ENCODE assay signal across 18 mouse cellular contexts in genomic region chr12:84614524-84614923, GRCm38 (mm10). TPM values are rescaled to one million over a fixed set of nuclear protein-coding genes. Genes with fewer than 3 reads are reported as not detected.
DNase-seq lines count a peak whose midpoint lies in the region; ATAC-seq and TF ChIP-seq lines count a peak whose summit lies in the region.
"Had no signal": no experiment of that assay in that cellular context is flagged by ENCODE, and none has a peak within 500 bp of the region (broad histone marks: within the 10 kb centered on the region; RNA-seq: fewer than 3 reads in every experiment).

No protein-coding gene starts in this region.

- no peaks in the 10 kb centered on the region for H3K9me3 ChIP-seq in midbrain, embryonic 11.5 days (ENCODE audit: control insufficient read depth, low read length)
- H3K9me3 ChIP-seq: lung, embryonic 15.5 days had no signal

- peak; percentile 34 to 86 for DNase-seq in left cerebral cortex, postnatal 25 days (ENCODE audit: low spot score in 2 of 2)
- no peak for DNase-seq in left cerebral cortex, postnatal 10 days (ENCODE audit: extremely low spot score in 1 of 2, low spot score in 2 of 2)
- DNase-seq in MN1 (ENCODE audit: low spot score): peak; percentile 60
- peak; percentile 24 for DNase-seq in brain, embryonic 14.5 days (ENCODE audit: low read depth)
- peak; percentile 44 for DNase-seq in lung, postnatal 36 days
- no peak for DNase-seq in midbrain, embryonic 11.5 days (ENCODE audit: low spot score, missing footprints)
- DNase-seq in layer of hippocampus, postnatal 36 days: no peak
- DNase-seq: heart, postnatal 36 days; thymus, postnatal 14 days had no signal

- no peak for TF ChIP-seq POLR2A in brain, embryonic 14.5 days (IDR thresholded peaks at IDR 0.05; ENCODE audit: borderline replicate concordance, extremely low read depth, insufficient read depth, insufficient read length, poor library complexity, severe bottlenecking)

- H3K4me2 ChIP-seq in midbrain, embryonic 11.5 days: no peak overlapping the region
- H3K4me2 ChIP-seq: lung, embryonic 15.5 days had no signal

- H3K4me3 ChIP-seq in midbrain, embryonic 11.5 days (ENCODE audit: low read depth, low read length): no peak overlapping the region
- H3K4me3 ChIP-seq: erythroblast, embryonic 14.5 days; lung, embryonic 15.5 days had no signal

- no peak overlapping the region for H3K27ac ChIP-seq in midbrain, embryonic 11.5 days (ENCODE audit: low read depth, low read length)
- H3K27ac ChIP-seq: lung, embryonic 15.5 days had no signal

- TF ChIP-seq CTCF in brain, embryonic 14.5 days (IDR thresholded peaks at IDR 0.05; ENCODE audit: borderline replicate concordance, extremely low read depth, insufficient read depth, insufficient read length): no peak

- no peaks in the 10 kb centered on the region for H3K27me3 ChIP-seq in midbrain, embryonic 11.5 days (ENCODE audit: control insufficient read depth, insufficient read depth, low read length)
- H3K27me3 ChIP-seq: lung, embryonic 15.5 days had no signal

- no peaks in the 10 kb centered on the region for H3K36me3 ChIP-seq in midbrain, embryonic 11.5 days (ENCODE audit: control insufficient read depth, insufficient read depth, low read length)
- H3K36me3 ChIP-seq: lung, embryonic 15.5 days had no signal

- intact Hi-C loops in left cerebral cortex, postnatal 25 days (cut with DNase I): loop anchor here (10.0 kb wide), 1 partner anchor 380 kb away; the partner anchor contains the start of gene Ylpm1
- intact Hi-C loops in left cerebral cortex, postnatal 10 days (cut with DNase I): no loop called here

- 83% methylated on average over 7 of the region's 7 CpGs for WGBS in midbrain, embryonic 11.5 days

- H3K9ac ChIP-seq in midbrain, embryonic 11.5 days (ENCODE audit: low read length): no peak overlapping the region
- H3K9ac ChIP-seq: lung, embryonic 15.5 days had no signal

- H3K4me1 ChIP-seq in midbrain, embryonic 11.5 days (ENCODE audit: control insufficient read depth, insufficient read depth, low read length): no peaks in the 10 kb centered on the region; the same call in 1 of the 2 replicates
- H3K4me1 ChIP-seq: lung, embryonic 15.5 days had no signal

- ATAC-seq in midbrain, embryonic 11.5 days (ENCODE audit: low FRiP score): no peak
- ATAC-seq in activated CD4-positive, CD25-positive, alpha-beta regulatory T cell, adult 4 months: no peak
- ATAC-seq: midbrain, embryonic 16.5 days had no signal

RNA-seq across cellular contexts. Expression of gene Abcd4, which starts 2.7 kb away (rescaled TPM):
- total RNA-seq in left cerebral cortex, postnatal 25 days (2021): 10 to 100 TPM; 11.0 to 11.1 TPM
- total RNA-seq in left cerebral cortex, postnatal 10 days (2021): 10 to 100 TPM; 10.6 to 10.8 TPM
- 25.1 and 34.0 TPM in 2 replicates for polyA plus RNA-seq in brain, embryonic 14.5 days (2012; rRNA removed)
- polyA plus RNA-seq in midbrain, embryonic 11.5 days (2014; fragmentation: Nextera tagmentation; extraction: Ambion mirVana): 6.4 and 7.6 TPM in 2 replicates
- 10 to 100 TPM in 1 of 2 experiments, 1 to 10 TPM in 1; 7.8 to 10.3 TPM for polyA plus RNA-seq in activated CD4-positive, CD25-positive, alpha-beta regulatory T cell, adult 4 months (2017; shearing (Covaris generic))
- 10 to 100 TPM; 12.6 to 15.2 TPM for total RNA-seq in layer of hippocampus, postnatal 36 days (2021)

RNA-seq across cellular contexts. Expression of gene Vrtn, which starts 26.3 kb away (rescaled TPM):
- under 1 TPM in 1 of 2 experiments, not detected in 1; 0.11 TPM for total RNA-seq in left cerebral cortex, postnatal 25 days (2021)
- total RNA-seq in left cerebral cortex, postnatal 10 days (2021): under 1 TPM in 1 of 2 experiments, not detected in 1; 0.11 TPM
- 0.03 TPM in 1 of 2 replicates, not detected in the other for polyA plus RNA-seq in brain, embryonic 14.5 days (2012; rRNA removed)
- 0.05 TPM in 1 of 2 replicates, not detected in the other for polyA plus RNA-seq in midbrain, embryonic 11.5 days (2014; fragmentation: Nextera tagmentation; extraction: Ambion mirVana)
- not detected for polyA plus RNA-seq in activated CD4-positive, CD25-positive, alpha-beta regulatory T cell, adult 4 months (2017; shearing (Covaris generic))
- total RNA-seq in layer of hippocampus, postnatal 36 days (2021): not detected
- total RNA-seq: granulocyte monocyte progenitor cell, adult 5-6 weeks; heart, postnatal 36 days; neutrophil, adult 5-6 weeks had no signal
- polyA plus RNA-seq: erythroblast, embryonic 14.5 days; intestine, embryonic 14.5 days; limb, embryonic 11.5 days; spleen, adult 2 months had no signal

RNA-seq across cellular contexts. Expression of gene Vsx2, which starts 45.0 kb away (rescaled TPM):
- total RNA-seq in left cerebral cortex, postnatal 25 days (2021): under 1 TPM; 0.14 to 0.18 TPM
- total RNA-seq in left cerebral cortex, postnatal 10 days (2021): under 1 TPM; 0.39 TPM
- polyA plus RNA-seq in brain, embryonic 14.5 days (2012; rRNA removed): 2.5 and 5.8 TPM in 2 replicates
- polyA plus RNA-seq in midbrain, embryonic 11.5 days (2014; fragmentation: Nextera tagmentation; extraction: Ambion mirVana): 0.66 and 0.99 TPM in 2 replicates
- not detected for polyA plus RNA-seq in activated CD4-positive, CD25-positive, alpha-beta regulatory T cell, adult 4 months (2017; shearing (Covaris generic))
- under 1 TPM in 1 of 2 experiments, not detected in 1; 0.12 TPM for total RNA-seq in layer of hippocampus, postnatal 36 days (2021)
- total RNA-seq: granulocyte monocyte progenitor cell, adult 5-6 weeks; heart, postnatal 36 days; neutrophil, adult 5-6 weeks had no signal
- polyA plus RNA-seq: erythroblast, embryonic 14.5 days; intestine, embryonic 14.5 days; lung, embryonic 15.5 days; spleen, adult 2 months had no signal

Comparison
In these comparisons a context has a peak if more than half of its experiments do, and no peak if none do; other contexts are left out.
1. DNase-seq: peak in left cerebral cortex, postnatal 25 days (2 of 2), MN1 (single experiment), brain, embryonic 14.5 days (single experiment) and lung, postnatal 36 days (single experiment); none in left cerebral cortex, postnatal 10 days (0 of 2), midbrain, embryonic 11.5 days (single experiment) and layer of hippocampus, postnatal 36 days (0 of 2).